Mouse (Mus musculus): ENCODE measurements around the gene Ccdc69. TPM values are rescaled to one million over a fixed set of nuclear protein-coding genes. Genes with fewer than 3 reads are reported as not detected.

The Ccdc69 gene
- total and polyA plus RNA-seq, 3 experiments = 0.31 to 0.42 TPM; not detected in 1

DNA sequence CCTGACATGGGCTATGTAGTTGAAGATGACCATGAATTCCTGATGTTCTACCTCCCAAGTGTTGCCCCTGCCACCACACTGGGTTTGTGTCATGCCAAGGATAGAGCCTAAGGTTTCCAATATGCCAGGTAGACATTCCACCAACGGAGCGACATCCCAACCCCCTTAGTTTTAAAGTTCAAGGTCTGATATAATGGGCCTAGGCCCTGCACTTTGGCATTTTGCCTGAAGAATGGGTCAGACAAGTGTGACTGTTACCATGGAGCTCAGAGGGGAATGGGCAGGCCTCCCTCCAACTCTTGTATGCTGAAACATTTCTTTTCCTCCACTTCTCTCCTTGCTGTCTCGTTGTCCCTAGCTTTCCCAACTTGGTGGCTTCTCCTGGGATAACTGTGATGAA is 25.3 kb upstream of the Ccdc69 start:
- no peak for TF ChIP-seq ZC3H11A (IDR thresholded peaks at IDR 0.05; ENCODE audit: low read depth, low read length)
- TF ChIP-seq ZKSCAN1 (IDR thresholded peaks at IDR 0.05; ENCODE audit: low read depth, low read length) = no peak
- TF ChIP-seq MYB (IDR thresholded peaks at IDR 0.05; ENCODE audit: low read depth, low read length) = no peak
- no peak for TF ChIP-seq KAT2A (conservative IDR thresholded peaks at IDR 0.05; ENCODE audit: low read depth, low read length)
- no peak for TF ChIP-seq ZMIZ1 (IDR thresholded peaks at IDR 0.05; ENCODE audit: low read depth, low read length)
- TF ChIP-seq CTCF (IDR thresholded peaks at IDR 0.05 in 2 of 3, conservative IDR thresholded peaks at IDR 0.05 in 1 of 3; ENCODE audit: control insufficient read depth in 1 of 3, insufficient read depth in 1 of 3, low read depth in 2 of 3, low read length in 3 of 3, poor library complexity in 1 of 3, severe bottlenecking in 1 of 3) = no peak
- no peak for TF ChIP-seq ZNF384 (IDR thresholded peaks at IDR 0.05; ENCODE audit: low read depth, low read length)
- TF ChIP-seq NELFE (IDR thresholded peaks at IDR 0.05; ENCODE audit: low read depth, low read length) = no peak
- TF ChIP-seq MAZ (IDR thresholded peaks at IDR 0.05; ENCODE audit: low read depth, low read length) = no peak
- TF ChIP-seq HCFC1 (IDR thresholded peaks at IDR 0.05; ENCODE audit: low read depth, low read length) = no peak
- no peak for DNase-seq (ENCODE audit: low read depth, low spot score)
- Histone ChIP-seq H3K36me3 (ENCODE audit: control insufficient read depth in 1 of 2, insufficient read depth in 2 of 2, low read length in 2 of 2) (peaks cover 0 to 3% of the 10 kb centered on the region in 2 experiments; a peak in 1 of 4 replicates), H3K9me3 (replicated peaks; ENCODE audit: insufficient read depth, low read length) (no peaks in the 10 kb centered on the region), H3K4me3 (ENCODE audit: control insufficient read depth in 1 of 2, insufficient read depth in 1 of 2, low read depth in 2 of 2, low read length in 2 of 2) (no peak overlapping the region), H3K4me1 (ENCODE audit: control insufficient read depth in 1 of 2, insufficient read depth in 2 of 2, low read length in 2 of 2) (peaks cover 4 to 12% of the 10 kb centered on the region in 2 experiments), H3K27me3 (ENCODE audit: control insufficient read depth in 1 of 2, insufficient read depth in 2 of 2, low read length in 2 of 2) (no peaks in the 10 kb centered on the region), H3K79me2 (ENCODE audit: control insufficient read depth, insufficient read depth, low read length, poor library complexity) (no peaks in the 10 kb centered on the region), H3K27ac (ENCODE audit: control insufficient read depth, low read depth, low read length) (no peak overlapping the region), H3K9ac (ENCODE audit: control insufficient read depth, low read depth, low read length, poor library complexity, severe bottlenecking) (no peak overlapping the region)

DNA sequence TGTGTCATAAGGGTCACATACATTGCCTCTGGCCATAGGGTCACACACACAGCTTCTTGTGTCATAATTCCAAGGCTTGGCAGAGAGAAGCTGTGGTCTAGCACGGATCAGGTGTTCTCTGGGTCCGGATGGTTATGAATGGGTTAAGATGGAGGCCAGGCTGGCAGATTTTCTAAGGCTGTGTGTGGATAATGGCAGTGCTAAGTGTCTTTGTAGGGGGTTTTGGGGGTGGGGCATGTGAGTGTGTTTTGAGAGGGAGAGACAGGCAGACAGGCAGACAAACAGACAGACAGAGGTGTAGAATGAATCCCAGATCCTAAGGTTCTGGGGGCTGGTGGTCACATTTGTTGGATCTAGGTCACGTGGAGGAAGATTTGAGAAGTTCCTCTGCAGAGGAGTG is 24.1 kb upstream of the Ccdc69 start:
- Histone ChIP-seq H3K36me3 (ENCODE audit: control insufficient read depth in 1 of 2, insufficient read depth in 2 of 2, low read length in 2 of 2) (peaks cover 0 to 5% of the 10 kb centered on the region in 2 experiments; a peak in 2 of 4 replicates), H3K4me1 (ENCODE audit: control insufficient read depth in 1 of 2, insufficient read depth in 2 of 2, low read length in 2 of 2) (peaks cover 6 to 13% of the 10 kb centered on the region in 2 experiments), H3K79me2 (ENCODE audit: control insufficient read depth, insufficient read depth, low read length, poor library complexity) (no peaks in the 10 kb centered on the region), H3K9ac (ENCODE audit: control insufficient read depth, low read depth, low read length, poor library complexity, severe bottlenecking) (no peak overlapping the region), H3K27ac (ENCODE audit: control insufficient read depth, low read depth, low read length) (no peak overlapping the region), H3K4me3 (ENCODE audit: control insufficient read depth in 1 of 2, insufficient read depth in 1 of 2, low read depth in 2 of 2, low read length in 2 of 2) (no peak overlapping the region), H3K27me3 (ENCODE audit: control insufficient read depth in 1 of 2, insufficient read depth in 2 of 2, low read length in 2 of 2) (no peaks in the 10 kb centered on the region), H3K9me3 (replicated peaks; ENCODE audit: insufficient read depth, low read length) (no peaks in the 10 kb centered on the region)
- TF ChIP-seq USF1 (IDR thresholded peaks at IDR 0.05; ENCODE audit: low read depth, low read length) (0 out of 2 replicates have a peak, but pooled peaks have one; percentile 19), ZKSCAN1 (IDR thresholded peaks at IDR 0.05; ENCODE audit: low read depth, low read length) (no peak)
- DNase-seq (ENCODE audit: low read depth, low spot score) = no peak

DNA sequence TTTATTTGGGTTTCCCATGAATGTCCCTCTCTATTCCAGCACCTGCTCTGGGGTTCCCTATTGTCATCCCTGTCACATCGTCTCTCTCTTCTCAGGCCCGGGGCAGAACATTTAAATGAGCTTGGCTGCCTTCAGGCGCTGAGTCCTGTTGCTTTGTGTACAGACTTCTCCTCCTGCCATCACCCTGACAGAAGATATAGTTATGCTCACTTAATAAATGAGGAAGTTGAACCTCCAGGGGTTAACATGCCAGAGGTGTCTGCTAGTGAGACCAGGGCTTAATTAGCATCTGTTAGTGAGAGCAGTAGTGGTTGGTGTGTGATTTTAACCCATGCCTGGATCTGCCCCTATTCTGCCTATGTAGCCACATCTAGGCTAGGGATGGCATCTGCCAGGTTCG is 21.9 kb upstream of the Ccdc69 start:
- peak; percentile 88 for DNase-seq (ENCODE audit: low read depth, low spot score)
- peaks cover 4 to 6% of the 10 kb centered on the region in 2 experiments for H3K4me1 ChIP-seq (ENCODE audit: control insufficient read depth in 1 of 2, insufficient read depth in 2 of 2, low read length in 2 of 2)
- peak; percentile 5; the same call in 1 of the 2 replicates for TF ChIP-seq ETS1 (IDR thresholded peaks at IDR 0.05; ENCODE audit: low read depth, low read length)
- no peak for TF ChIP-seq MAX (IDR thresholded peaks at IDR 0.05; ENCODE audit: low read length)
- no peak for TF ChIP-seq POLR2A (IDR thresholded peaks at IDR 0.05; ENCODE audit: control insufficient read depth in 1 of 2, insufficient read depth in 1 of 2, low read depth in 1 of 2, low read length in 2 of 2, poor library complexity in 1 of 2)
- no peak for TF ChIP-seq TAL1 (IDR thresholded peaks at IDR 0.05; ENCODE audit: low read length)
- 0 out of 2 replicates have a peak, but pooled peaks have one; percentile 29 for TF ChIP-seq HCFC1 (IDR thresholded peaks at IDR 0.05; ENCODE audit: low read depth, low read length)
- peak in 1 of 2 experiments; percentile 52; a peak in 1 of 4 replicates for TF ChIP-seq EP300 (IDR thresholded peaks at IDR 0.05; ENCODE audit: low read depth in 1 of 2, low read length in 2 of 2)
- peak; percentile 20 for TF ChIP-seq SIN3A (IDR thresholded peaks at IDR 0.05; ENCODE audit: low read length)
- no peak for TF ChIP-seq CTCF (IDR thresholded peaks at IDR 0.05 in 2 of 3, conservative IDR thresholded peaks at IDR 0.05 in 1 of 3; ENCODE audit: control insufficient read depth in 1 of 3, insufficient read depth in 1 of 3, low read depth in 2 of 3, low read length in 3 of 3, poor library complexity in 1 of 3, severe bottlenecking in 1 of 3)
- TF ChIP-seq GATA1 (IDR thresholded peaks at IDR 0.05; ENCODE audit: low read depth, low read length) = 0 out of 2 replicates have a peak, but pooled peaks have one; percentile 11
- TF ChIP-seq ELF1 (IDR thresholded peaks at IDR 0.05; ENCODE audit: low read depth, low read length) = no peak
- TF ChIP-seq ZMIZ1 (IDR thresholded peaks at IDR 0.05; ENCODE audit: low read depth, low read length) = no peak
- TF ChIP-seq SMC3 (IDR thresholded peaks at IDR 0.05; ENCODE audit: low read depth, low read length) = 0 out of 2 replicates have a peak, but pooled peaks have one; percentile 4
- TF ChIP-seq MYC (IDR thresholded peaks at IDR 0.05; ENCODE audit: low read depth, low read length) = no peak
- TF ChIP-seq POLR2AphosphoS2 (IDR thresholded peaks at IDR 0.05; ENCODE audit: low read length) = no peak
- no peak for TF ChIP-seq ZC3H11A (IDR thresholded peaks at IDR 0.05; ENCODE audit: low read depth, low read length)
- TF ChIP-seq MEF2A (IDR thresholded peaks at IDR 0.05; ENCODE audit: extremely low read depth, insufficient replicate concordance, low read depth, low read length, poor library complexity, severe bottlenecking) = no peak
- H3K79me2 ChIP-seq (ENCODE audit: control insufficient read depth, insufficient read depth, low read length, poor library complexity) = no peaks in the 10 kb centered on the region
- no peak overlapping the region for H3K27ac ChIP-seq (ENCODE audit: control insufficient read depth, low read depth, low read length)
- no peak overlapping the region for H3K4me3 ChIP-seq (ENCODE audit: control insufficient read depth in 1 of 2, insufficient read depth in 1 of 2, low read depth in 2 of 2, low read length in 2 of 2)
- H3K27me3 ChIP-seq (ENCODE audit: control insufficient read depth in 1 of 2, insufficient read depth in 2 of 2, low read length in 2 of 2) = peaks cover 0 to 3% of the 10 kb centered on the region in 2 experiments; a peak in 2 of 4 replicates
- no peaks in the 10 kb centered on the region for H3K9me3 ChIP-seq (replicated peaks; ENCODE audit: insufficient read depth, low read length)
- peaks cover 0 to 9% of the 10 kb centered on the region in 2 experiments; a peak in 2 of 4 replicates for H3K36me3 ChIP-seq (ENCODE audit: control insufficient read depth in 1 of 2, insufficient read depth in 2 of 2, low read length in 2 of 2)
- no peak overlapping the region for H3K9ac ChIP-seq (ENCODE audit: control insufficient read depth, low read depth, low read length, poor library complexity, severe bottlenecking)

Measured in MEL (cell line).